Mouse (Mus musculus): ENCODE results near the gene Acot8. TPM values are rescaled to one million over a fixed set of nuclear protein-coding genes. Genes with fewer than 3 reads are reported as not detected.

The Acot8 gene
- 10 to 100 TPM; 57.1 to 64.3 TPM for total RNA-seq (2023)

GRCm38 (mm10) chr2:164804533-164805331 lies at the start of gene Acot8, which contains the start of gene Zswim3:
Gene Acot8 (minus strand): TSS chr2:164804882.
Gene Zswim3 (plus strand): TSS chr2:164805098.

GRCm38 (mm10) chr2:164833314-164833959 lies 28.8 kb upstream of the Acot8 start, which contains the start of gene Neurl2:
Gene Neurl2 (minus strand): TSS chr2:164833456.

GRCm38 (mm10) chr2:164832748-164833301 lies 28.1 kb upstream of the Acot8 start, which contains the start of gene Ctsa:
Gene Ctsa (plus strand): TSS chr2:164832873.

GRCm38 (mm10) chr2:164828437-164828836 lies 23.8 kb upstream of the Acot8 start, which contains the start of gene Spata25:
Gene Spata25 (minus strand): TSS chr2:164828537.

GRCm38 (mm10) chr2:164822636-164823165 lies 18.0 kb upstream of the Acot8 start, which contains the start of gene Zswim1:
Gene Zswim1 (plus strand): TSS chr2:164822686.

GRCm38 (mm10) chr2:164785481-164786387 lies 18.9 kb downstream of the Acot8 start, which contains the start of gene Snx21:
Gene Snx21 (plus strand): TSS chr2:164785823.

GRCm38 (mm10) chr2:164779481-164780086 lies 25.1 kb downstream of the Acot8 start, which contains the start of gene Tnnc2:
Gene Tnnc2 (minus strand): TSS chr2:164779967.

GRCm38 (mm10) chr2:164769258-164770037 lies 35.2 kb downstream of the Acot8 start, which contains the start of gene Ube2c:
Gene Ube2c (plus strand): TSS chr2:164769898.

GRCm38 (mm10) chr2:164745843-164746479 lies 58.7 kb downstream of the Acot8 start, which contains the start of the genes Wfdc3 and Dnttip1:
Gene Wfdc3 (minus strand): TSS chr2:164745931.
Gene Dnttip1 (plus strand): TSS chr2:164745983.

Other genes with a start within 250 kb of the Acot8 start
- not detected for gene Wfdc2, start 242.5 kb downstream of the Acot8 start, total RNA-seq (2023)
- not detected for gene Spint3, start 231.4 kb downstream of the Acot8 start, total RNA-seq (2023)
- gene Wfdc6a, start 219.4 kb downstream of the Acot8 start, total RNA-seq (2023): not detected
- not detected for gene Eppin, start 211.3 kb downstream of the Acot8 start, total RNA-seq (2023)
- gene Wfdc6b, start 191.4 kb downstream of the Acot8 start, total RNA-seq (2023): not detected
- not detected for gene Wfdc8, start 191.3 kb downstream of the Acot8 start, total RNA-seq (2023)
- gene Wfdc16, start 166.1 kb downstream of the Acot8 start, total RNA-seq (2023): not detected
- gene Wfdc10, start 148.8 kb downstream of the Acot8 start, total RNA-seq (2023): not detected
- gene Wfdc9, start 148.3 kb downstream of the Acot8 start, total RNA-seq (2023): not detected
- gene Wfdc11, start 130.8 kb downstream of the Acot8 start, total RNA-seq (2023): not detected
- gene Wfdc13, start 119.8 kb downstream of the Acot8 start, total RNA-seq (2023): not detected
- gene Spint4, start 106.4 kb downstream of the Acot8 start, total RNA-seq (2023): not detected
- not detected for gene Spint5, start 89.6 kb downstream of the Acot8 start, total RNA-seq (2023)
- not detected for gene Wfdc3, start 59.0 kb downstream of the Acot8 start, total RNA-seq (2023)
- gene Dnttip1, start 58.9 kb downstream of the Acot8 start, total RNA-seq (2023): 10 to 100 TPM; 46.5 to 47.0 TPM
- 1 to 10 TPM; 2.4 to 2.7 TPM for gene Ube2c, start 35.0 kb downstream of the Acot8 start, total RNA-seq (2023)
- gene Tnnc2, start 24.9 kb downstream of the Acot8 start, total RNA-seq (2023): not detected
- gene Snx21, start 19.1 kb downstream of the Acot8 start, total RNA-seq (2023): 1 to 10 TPM in 1 of 2 experiments, under 1 TPM in 1; 0.50 to 1.5 TPM
- gene Zswim3, start 216 bp upstream of the Acot8 start, total RNA-seq (2023): 1 to 10 TPM; 3.7 to 6.0 TPM
- gene Zswim1, start 17.8 kb upstream of the Acot8 start, total RNA-seq (2023): 10 to 100 TPM in 1 of 2 experiments, 1 to 10 TPM in 1; 7.7 to 12.2 TPM
- gene Spata25, start 23.7 kb upstream of the Acot8 start, total RNA-seq (2023): 1 to 10 TPM in 1 of 2 experiments, not detected in 1; 1.9 TPM
- gene Ctsa, start 28.0 kb upstream of the Acot8 start, total RNA-seq (2023): 100 to 1,000 TPM; 217 to 222 TPM
- 1 to 10 TPM; 7.0 to 7.9 TPM for gene Neurl2, start 28.6 kb upstream of the Acot8 start, total RNA-seq (2023)
- gene Pltp, start 52.8 kb upstream of the Acot8 start, total RNA-seq (2023): 1 to 10 TPM; 8.2 to 10.0 TPM
- gene Pcif1, start 74.4 kb upstream of the Acot8 start, total RNA-seq (2023): 100 to 1,000 TPM in 1 of 2 experiments, 10 to 100 TPM in 1; 93.2 to 104 TPM
- gene Zfp335, start 106.9 kb upstream of the Acot8 start, total RNA-seq (2023): 10 to 100 TPM; 60.9 to 65.7 TPM
- gene Mmp9, start 135.9 kb upstream of the Acot8 start, total RNA-seq (2023): 1 to 10 TPM in 1 of 2 experiments, not detected in 1; 1.1 TPM
- gene Slc12a5, start 155.9 kb upstream of the Acot8 start, total RNA-seq (2023): 1 to 10 TPM; 2.1 to 3.4 TPM
- 10 to 100 TPM; 53.3 to 58.1 TPM for gene Ncoa5, start 230.0 kb upstream of the Acot8 start, total RNA-seq (2023)